Comparison of ENCODE assay signal across 13 mouse cellular contexts in the genomic region with DNA sequence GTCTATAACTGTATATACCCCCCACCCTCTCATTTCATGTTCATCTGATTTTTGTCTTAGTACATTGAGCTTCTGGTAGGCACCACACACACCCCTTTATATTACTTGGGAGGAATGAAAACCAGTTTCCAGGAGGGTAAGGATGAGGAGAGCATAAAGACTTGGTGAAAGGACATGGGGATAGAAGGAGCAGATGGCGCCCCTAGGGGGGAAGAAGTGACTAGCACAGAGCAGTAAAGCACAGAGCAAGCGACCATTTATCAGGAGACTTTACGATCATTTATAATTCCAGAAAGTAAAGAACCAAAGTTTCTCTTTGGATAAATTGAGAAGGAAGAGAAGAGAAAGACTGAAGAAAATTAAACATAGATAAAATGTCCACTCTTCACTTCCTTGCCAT. TPM values are rescaled to one million over a fixed set of nuclear protein-coding genes. Genes with fewer than 3 reads are reported as not detected.
A peak's percentile ranks its signal among the peaks of the same experiment; 100 is the strongest.
DNase-seq lines count a peak whose midpoint lies in the region; ATAC-seq and TF ChIP-seq lines count a peak whose summit lies in the region.
"Had no signal": no experiment of that assay in that cellular context is flagged by ENCODE, and none has a peak within 500 bp of the region (broad histone marks: within the 10 kb centered on the region; RNA-seq: fewer than 3 reads in every experiment).

No protein-coding gene starts in this region.

- TF ChIP-seq CTCF in midbrain, postnatal 0 days (IDR thresholded peaks at IDR 0.05), result peak; percentile 41

- DNase-seq in hindbrain, embryonic 11.5 days (ENCODE audit: low spot score), result peak; percentile 10
- DNase-seq in hindbrain, embryonic 14.5 days (ENCODE audit: low spot score), result no peak
- no peak for DNase-seq in midbrain, postnatal 0 days (ENCODE audit: low spot score)
- no peak for DNase-seq in midbrain, embryonic 11.5 days (ENCODE audit: low spot score, missing footprints)
- peak; percentile 52 for DNase-seq in ZHBTc4 (ENCODE audit: low read depth, low spot score)
- no peak for DNase-seq in urinary bladder, adult 2 months (ENCODE audit: low spot score)
- DNase-seq in lung, postnatal 14 days, result no peak
- DNase-seq: cerebellum, postnatal 36 days; heart, adult 11 months; liver; thymus, postnatal 25 days had no signal

- H3K9me3 ChIP-seq in hindbrain, embryonic 11.5 days (ENCODE audit: control insufficient read depth, low read length), result no peaks in the 10 kb centered on the region
- H3K9me3 ChIP-seq in hindbrain, embryonic 14.5 days (ENCODE audit: control insufficient read depth, low read length), result no peaks in the 10 kb centered on the region
- no peaks in the 10 kb centered on the region for H3K9me3 ChIP-seq in midbrain, postnatal 0 days (ENCODE audit: low read length)
- H3K9me3 ChIP-seq in midbrain, embryonic 11.5 days (ENCODE audit: control insufficient read depth, low read length), result no peaks in the 10 kb centered on the region

- no peaks in the 10 kb centered on the region for H3K4me1 ChIP-seq in hindbrain, embryonic 11.5 days (replicated peaks; ENCODE audit: control insufficient read depth, insufficient read depth, low read length)
- no peaks in the 10 kb centered on the region for H3K4me1 ChIP-seq in hindbrain, embryonic 14.5 days (replicated peaks; ENCODE audit: control insufficient read depth, insufficient read depth, low read length)
- H3K4me1 ChIP-seq in midbrain, postnatal 0 days (ENCODE audit: insufficient read depth, low read length), result no peaks in the 10 kb centered on the region
- H3K4me1 ChIP-seq in midbrain, embryonic 11.5 days (ENCODE audit: control insufficient read depth, insufficient read depth, low read length), result no peaks in the 10 kb centered on the region

- H3K9ac ChIP-seq in hindbrain, embryonic 11.5 days (ENCODE audit: low read depth, low read length), result no peak overlapping the region
- H3K9ac ChIP-seq in hindbrain, embryonic 14.5 days, result no peak overlapping the region
- H3K9ac ChIP-seq in midbrain, postnatal 0 days (replicated peaks; ENCODE audit: low read length, poor library complexity, severe bottlenecking), result no peak overlapping the region
- H3K9ac ChIP-seq in midbrain, embryonic 11.5 days (ENCODE audit: low read length), result no peak overlapping the region

- no peak overlapping the region for H3K4me2 ChIP-seq in hindbrain, embryonic 11.5 days (replicated peaks; ENCODE audit: low read depth, low read length)
- no peak overlapping the region for H3K4me2 ChIP-seq in hindbrain, embryonic 14.5 days (replicated peaks)
- no peak overlapping the region for H3K4me2 ChIP-seq in midbrain, postnatal 0 days (ENCODE audit: low read depth, low read length, poor library complexity, severe bottlenecking)
- no peak overlapping the region for H3K4me2 ChIP-seq in midbrain, embryonic 11.5 days

- WGBS in hindbrain, embryonic 11.5 days, result 84% methylated on average over 3 of the region's 3 CpGs
- WGBS in hindbrain, embryonic 14.5 days, result 77% methylated on average over 3 of the region's 3 CpGs
- WGBS in midbrain, postnatal 0 days, result 74% methylated on average over 3 of the region's 3 CpGs
- 70% methylated on average over 3 of the region's 3 CpGs for WGBS in midbrain, embryonic 11.5 days

- H3K27me3 ChIP-seq in hindbrain, embryonic 11.5 days (ENCODE audit: control insufficient read depth, insufficient read depth, low read length), result no peaks in the 10 kb centered on the region
- H3K27me3 ChIP-seq in hindbrain, embryonic 14.5 days (ENCODE audit: control insufficient read depth, insufficient read depth, low read length), result no peaks in the 10 kb centered on the region
- H3K27me3 ChIP-seq in midbrain, postnatal 0 days (ENCODE audit: insufficient read depth, low read length), result no peaks in the 10 kb centered on the region
- H3K27me3 ChIP-seq in midbrain, embryonic 11.5 days (ENCODE audit: control insufficient read depth, insufficient read depth, low read length), result no peaks in the 10 kb centered on the region

- ATAC-seq in hindbrain, embryonic 11.5 days (ENCODE audit: low FRiP score), result no peak
- ATAC-seq in hindbrain, embryonic 14.5 days (ENCODE audit: low FRiP score), result no peak
- no peak for ATAC-seq in midbrain, postnatal 0 days (ENCODE audit: low FRiP score)
- no peak for ATAC-seq in midbrain, embryonic 11.5 days (ENCODE audit: low FRiP score)
- ATAC-seq: inflammation-experienced regulatory T-cells, adult 6 months had no signal

- H3K27ac ChIP-seq in hindbrain, embryonic 11.5 days (ENCODE audit: low read depth, low read length), result no peak overlapping the region
- H3K27ac ChIP-seq in hindbrain, embryonic 14.5 days, result no peak overlapping the region
- H3K27ac ChIP-seq in midbrain, postnatal 0 days (ENCODE audit: low read depth, low read length), result no peak overlapping the region
- no peak overlapping the region for H3K27ac ChIP-seq in midbrain, embryonic 11.5 days (ENCODE audit: low read depth, low read length)
- H3K27ac ChIP-seq: macrophage had no signal

- no peak overlapping the region for H3K4me3 ChIP-seq in hindbrain, embryonic 11.5 days (ENCODE audit: low read depth, low read length)
- H3K4me3 ChIP-seq in hindbrain, embryonic 14.5 days (replicated peaks; ENCODE audit: low read length), result no peak overlapping the region
- no peak overlapping the region for H3K4me3 ChIP-seq in midbrain, postnatal 0 days (ENCODE audit: low read depth, low read length)
- no peak overlapping the region for H3K4me3 ChIP-seq in midbrain, embryonic 11.5 days (ENCODE audit: low read depth, low read length)

- H3K36me3 ChIP-seq in hindbrain, embryonic 11.5 days (ENCODE audit: control insufficient read depth, insufficient read depth, low read length), result 0 out of 2 replicates have a peak, but pooled peaks cover 2% of the 10 kb centered on the region
- H3K36me3 ChIP-seq in hindbrain, embryonic 14.5 days (replicated peaks; ENCODE audit: control insufficient read depth, insufficient read depth), result peaks cover 95% of the 10 kb centered on the region
- peaks cover 37% of the 10 kb centered on the region for H3K36me3 ChIP-seq in midbrain, postnatal 0 days (ENCODE audit: insufficient read depth, low read length)
- peaks cover 3% of the 10 kb centered on the region; the same call in 1 of the 2 replicates for H3K36me3 ChIP-seq in midbrain, embryonic 11.5 days (ENCODE audit: control insufficient read depth, insufficient read depth, low read length)

RNA-seq across cellular contexts. Expression of a gene that starts 23.9 kb away (rescaled TPM):
- polyA plus RNA-seq in hindbrain, embryonic 11.5 days (2014; fragmentation: Nextera tagmentation; extraction: Ambion mirVana), result 17.5 and 27.3 TPM in 2 replicates
- polyA plus RNA-seq in hindbrain, embryonic 14.5 days (2014; fragmentation: Nextera tagmentation; extraction: Ambion mirVana), result 19.8 and 23.3 TPM in 2 replicates
- total RNA-seq in midbrain, postnatal 0 days (2014; rRNA removed), result 26.8 and 33.6 TPM in 2 replicates
- 6.1 and 10.1 TPM in 2 replicates for polyA plus RNA-seq in midbrain, postnatal 0 days (2015; fragmentation: Nextera tagmentation; extraction: Ambion mirVana)
- 16.8 and 17.1 TPM in 2 replicates for polyA plus RNA-seq in midbrain, embryonic 11.5 days (2014; fragmentation: Nextera tagmentation; extraction: Ambion mirVana)
- polyA plus RNA-seq in urinary bladder, adult 2 months (2012; rRNA removed), result 18.2 and 18.4 TPM in 2 replicates

Comparison
In these comparisons a context has a peak if more than half of its experiments do, and no peak if none do; other contexts are left out.
1. DNase-seq: peak in hindbrain, embryonic 11.5 days (single experiment) and ZHBTc4 (single experiment); none in hindbrain, embryonic 14.5 days (single experiment), midbrain, postnatal 0 days (single experiment), midbrain, embryonic 11.5 days (single experiment), urinary bladder, adult 2 months (single experiment) and lung, postnatal 14 days (single experiment).